Mouse (Mus musculus) liver, embryonic 14.5 days (tissue): Measurements from ENCODE around the gene Serbp1.

ENCODE experiments used
- CTCF ChIP-seq: IDR thresholded peaks from 2 replicates; pipeline ENCODE4 v1.5.1; 2016; ENCODE audit warnings: antibody characterized with exemption, low read depth, control low read depth
- EP300 ChIP-seq: IDR thresholded peaks from 2 replicates; pipeline ENCODE4 v1.6.1; 2016; ENCODE audit warnings: antibody characterized with exemption, low read depth

DNA sequence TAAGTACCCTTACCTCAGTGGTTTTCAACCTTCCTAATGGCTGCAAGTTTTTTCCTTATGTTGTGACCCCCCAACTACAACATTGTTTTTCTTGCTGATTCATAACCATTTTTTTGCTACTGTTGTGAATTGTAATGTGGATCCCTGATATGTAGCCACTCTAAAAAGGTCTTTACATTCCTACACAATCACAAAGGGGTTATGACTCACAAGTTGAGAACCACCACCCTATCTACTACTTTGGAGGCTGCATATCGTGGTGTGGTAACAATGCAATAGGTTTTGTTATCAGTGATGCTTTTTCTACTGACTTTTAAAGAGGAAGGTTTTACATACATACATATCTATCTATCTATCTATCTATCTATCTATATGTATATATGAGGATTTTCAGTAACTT is 44.9 kb downstream of the Serbp1 start:
- TF ChIP-seq CTCF, result no peak
- TF ChIP-seq EP300, result no peak
